Mouse (Mus musculus): ENCODE results near the gene A3galt2. TPM values are rescaled to one million over a fixed set of nuclear protein-coding genes. Genes with fewer than 3 reads are reported as not detected.

A3galt2 gene
- 2.4 and 2.6 TPM in 2 replicates for polyA plus RNA-seq (2012; rRNA removed)

DNA sequence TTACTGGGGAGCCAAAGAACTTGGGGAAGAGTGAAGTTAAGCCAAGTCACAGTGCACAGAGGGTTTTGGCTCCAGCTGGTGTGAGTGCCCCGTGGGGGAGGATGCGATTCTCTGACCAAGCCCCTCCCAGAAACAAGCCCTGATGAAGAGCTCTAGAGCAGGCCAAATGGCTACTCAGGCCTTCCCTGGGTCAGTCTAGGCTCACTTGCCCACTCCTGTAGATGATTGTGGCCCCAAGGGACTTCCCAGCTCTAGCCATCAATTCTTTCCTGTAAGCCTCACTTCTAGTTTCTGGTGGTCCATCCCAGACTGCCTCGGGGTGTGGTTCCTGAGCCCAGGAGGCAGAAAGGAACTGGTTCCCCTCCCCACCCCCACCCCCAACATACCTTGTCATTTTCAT is at the start of gene A3galt2:
Gene A3galt2 (plus strand): TSS at position 301 of the 400 bp plus-strand sequence.

DNA sequence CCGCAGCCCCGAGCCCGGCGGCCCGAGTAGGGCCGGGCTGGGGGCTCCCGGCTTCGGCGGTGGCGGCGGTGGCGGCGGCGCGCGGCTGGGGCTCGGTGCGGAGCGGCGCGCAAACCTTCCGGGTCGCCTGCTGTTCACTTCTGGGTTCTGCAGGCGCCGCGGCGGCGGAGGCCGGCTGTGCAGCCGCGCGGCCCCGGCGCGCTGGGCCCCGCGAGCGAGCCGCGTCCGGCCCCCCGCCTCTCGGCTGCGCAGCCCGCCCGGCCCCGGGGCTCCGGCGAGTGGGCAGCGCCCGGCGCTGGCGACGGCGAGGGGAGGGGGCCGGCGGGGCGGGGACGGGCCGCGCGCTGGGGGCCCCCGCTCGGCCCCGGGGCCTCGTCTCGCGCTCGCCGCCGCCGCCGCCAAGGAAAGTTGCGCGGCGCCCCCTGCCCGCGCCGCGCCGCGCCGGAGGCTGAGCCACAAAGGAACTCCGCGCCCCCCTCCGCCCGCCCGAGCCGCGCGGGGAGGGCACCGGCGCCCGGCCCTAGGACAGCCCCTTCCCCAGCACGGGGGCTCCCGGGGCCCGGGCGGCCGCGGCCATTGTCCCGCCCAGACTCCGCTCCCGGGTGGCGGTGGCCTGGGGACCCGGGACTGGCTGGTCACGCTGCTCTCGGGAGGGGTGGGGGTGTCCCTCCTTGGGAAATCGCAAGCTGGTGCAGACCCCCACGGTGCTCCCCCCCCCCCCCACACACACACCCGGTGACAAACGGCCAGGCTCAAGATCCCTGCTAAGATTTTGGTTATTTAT is 51.1 kb downstream of the A3galt2 start, which contains the start of gene Zfp362:
Gene Zfp362 (minus strand): TSS at position 3 of the 784 bp plus-strand sequence.

Other genes starting within 250 kb of the A3galt2 start
- gene Zscan20, start 145.3 kb upstream of the A3galt2 start, polyA plus RNA-seq (2012; rRNA removed) = 5.4 and 6.9 TPM in 2 replicates
- gene Tlr12, start 136.7 kb upstream of the A3galt2 start, polyA plus RNA-seq (2012; rRNA removed) = 0.48 and 0.70 TPM in 2 replicates
- gene Phc2, start 100.7 kb upstream of the A3galt2 start, polyA plus RNA-seq (2012; rRNA removed) = 168 and 171 TPM in 2 replicates
- 53.7 and 84.1 TPM in 2 replicates for gene Zfp362, start 50.7 kb downstream of the A3galt2 start, polyA plus RNA-seq (2012; rRNA removed)
- gene Trim62, start 128.2 kb downstream of the A3galt2 start, polyA plus RNA-seq (2012; rRNA removed) = 8.7 and 14.1 TPM in 2 replicates
- 14.2 and 16.4 TPM in 2 replicates for gene Azin2, start 207.1 kb downstream of the A3galt2 start, polyA plus RNA-seq (2012; rRNA removed)
- gene Ak2, start 236.6 kb downstream of the A3galt2 start, polyA plus RNA-seq (2012; rRNA removed) = 112 and 201 TPM in 2 replicates